Mouse (Mus musculus): ENCODE measurements around the gene Foxr1.
"Not testable (repeated sequence)": the region's sequence is repeated elsewhere in the genome, so short reads cannot be mapped to it uniquely, and the experiment has no call there.

The Foxr1 gene

DNA sequence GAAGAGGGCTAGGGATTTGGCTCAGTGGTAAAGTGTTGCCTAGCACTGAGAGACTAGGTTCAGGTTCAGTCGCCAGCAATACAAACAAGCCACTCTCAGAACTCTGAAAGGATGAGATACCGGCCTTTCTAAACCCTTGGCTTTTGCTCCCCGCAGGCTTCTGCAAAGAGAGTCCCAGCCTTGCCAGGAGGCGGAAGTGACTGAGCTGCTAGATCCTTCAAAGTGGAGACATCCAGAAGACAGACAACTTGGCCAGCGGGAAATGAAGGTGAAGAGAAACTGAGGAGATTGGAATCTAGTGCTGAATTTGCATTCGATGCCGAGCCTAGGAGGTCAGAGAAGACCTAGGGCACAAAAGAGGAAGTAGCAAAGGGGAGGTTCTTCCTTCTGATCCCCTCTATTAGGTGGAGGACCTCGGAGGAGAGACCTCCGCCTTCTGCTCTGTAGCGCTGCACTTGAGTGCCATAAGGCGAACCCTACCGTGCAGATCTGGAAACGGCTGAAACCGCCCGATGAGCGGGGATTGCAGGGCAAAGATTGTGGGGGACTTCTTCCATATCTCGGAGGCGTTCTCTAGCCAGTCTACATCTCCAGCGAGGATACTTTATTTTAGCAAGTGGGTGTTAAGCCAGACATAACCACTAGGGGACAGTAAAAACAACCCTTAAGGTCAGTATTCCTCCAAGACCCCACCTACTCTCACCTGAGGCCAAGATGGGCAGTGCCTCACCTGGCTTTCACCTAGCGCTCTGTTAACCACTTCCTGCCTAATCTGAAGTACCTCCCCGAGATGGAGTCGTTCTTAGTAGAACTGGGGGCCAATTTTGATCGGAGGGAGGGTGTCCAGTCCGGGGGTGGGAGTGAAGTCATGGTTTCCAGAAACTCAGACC lies 36.6 kb upstream of the Foxr1 start:
- DNase-seq (ENCODE audit: low spot score): no peak

DNA sequence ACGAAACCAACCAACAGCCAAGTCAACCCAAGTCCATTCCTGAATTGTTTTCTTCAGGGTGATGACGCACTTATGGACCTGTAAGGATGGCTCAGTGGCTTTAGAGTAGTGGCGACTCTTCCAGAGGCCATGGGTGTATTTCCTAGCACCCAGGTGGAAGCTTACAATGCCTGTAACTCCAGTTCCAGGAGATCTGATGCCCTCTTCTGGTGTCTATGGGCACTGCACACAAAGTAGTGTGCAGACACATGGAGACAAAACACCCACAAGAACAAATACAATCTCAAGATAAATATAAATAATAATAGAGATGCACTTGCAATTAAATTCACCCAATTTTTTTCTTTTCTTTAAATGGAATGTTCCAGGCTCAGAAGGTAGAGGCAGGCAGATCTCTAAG lies 35.0 kb upstream of the Foxr1 start:
- DNase-seq (ENCODE audit: low spot score): no peak

DNA sequence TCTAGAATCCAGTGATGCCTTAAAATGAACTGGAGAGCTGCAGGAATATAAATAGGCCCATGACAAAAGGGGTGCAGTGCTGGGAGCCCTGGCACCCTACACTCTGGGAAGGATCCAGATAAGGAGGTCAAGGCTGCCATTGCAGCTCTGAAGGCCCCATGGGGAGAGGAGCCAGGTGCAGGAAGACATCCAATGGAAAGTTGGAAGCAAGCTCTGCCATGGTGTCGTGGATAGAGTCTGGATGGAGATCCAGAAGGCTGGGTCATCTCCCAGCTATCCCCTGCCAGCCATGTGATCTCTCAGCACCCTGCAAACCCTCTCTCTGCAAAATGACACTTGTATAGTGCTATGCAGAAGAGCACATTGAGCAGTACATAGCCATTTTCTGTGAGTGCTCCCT lies 33.4 kb upstream of the Foxr1 start:
- DNase-seq (ENCODE audit: low spot score): no peak

DNA sequence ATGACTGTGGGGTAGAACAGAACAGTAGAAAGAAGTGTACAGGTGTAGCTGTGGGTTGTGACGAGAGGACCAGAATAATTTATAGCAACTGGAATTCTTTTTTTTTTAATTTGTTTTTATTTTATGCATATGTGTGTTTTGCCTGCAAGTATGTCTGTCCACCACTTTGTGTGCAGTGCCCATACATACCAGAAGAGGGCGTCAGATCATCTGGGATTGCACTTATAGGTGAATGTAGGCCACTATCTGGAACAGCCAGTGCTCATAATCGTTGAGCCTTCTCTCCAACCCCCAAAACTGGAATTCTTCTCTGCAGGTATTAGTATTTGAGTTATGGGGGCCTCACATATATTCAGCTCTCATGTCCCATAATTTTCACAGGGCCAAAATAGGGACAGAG lies 32.2 kb upstream of the Foxr1 start:
- no peak for DNase-seq (ENCODE audit: low spot score)

DNA sequence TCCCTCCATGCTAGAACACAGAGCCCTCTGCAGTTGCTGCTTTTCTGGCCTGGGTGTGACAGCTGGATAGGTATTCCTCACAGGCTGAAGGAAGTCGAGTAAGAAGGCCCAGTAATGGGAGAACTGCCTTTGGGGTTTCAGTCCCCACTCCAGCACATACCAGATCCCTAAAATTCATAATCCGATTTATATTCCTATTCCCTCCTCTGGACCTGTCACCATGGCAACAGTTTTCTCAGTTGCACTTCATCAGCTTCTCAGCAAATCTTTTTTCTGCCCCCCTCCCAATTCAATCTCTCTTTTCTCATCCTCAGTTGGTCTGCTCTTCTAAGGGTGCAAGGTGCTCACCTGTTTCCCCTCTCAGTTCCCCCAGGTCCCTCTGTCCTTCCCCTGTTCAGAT lies 27.9 kb upstream of the Foxr1 start:
- no peak for DNase-seq (ENCODE audit: low spot score)

DNA sequence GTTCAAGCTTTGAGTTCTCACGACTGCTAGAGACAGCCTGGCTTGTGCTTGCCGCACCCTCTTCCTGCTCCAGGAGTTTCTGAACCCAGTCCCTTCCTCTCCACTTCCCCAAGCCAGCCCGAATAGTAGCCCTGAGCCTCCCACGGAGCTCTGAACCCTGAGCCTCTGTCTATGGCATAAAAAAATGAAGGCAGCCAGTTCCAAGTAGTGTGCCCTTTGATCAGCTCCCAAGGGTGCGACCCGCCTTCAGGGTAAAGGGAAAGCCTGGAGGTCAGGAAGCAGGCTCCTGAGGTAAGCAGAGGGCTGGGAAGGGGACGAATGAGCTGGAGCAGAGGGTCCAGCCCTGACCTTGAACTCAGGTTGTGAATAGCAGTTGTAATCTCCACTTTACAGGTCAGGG lies 27.3 kb upstream of the Foxr1 start:
- DNase-seq (ENCODE audit: low spot score): no peak

DNA sequence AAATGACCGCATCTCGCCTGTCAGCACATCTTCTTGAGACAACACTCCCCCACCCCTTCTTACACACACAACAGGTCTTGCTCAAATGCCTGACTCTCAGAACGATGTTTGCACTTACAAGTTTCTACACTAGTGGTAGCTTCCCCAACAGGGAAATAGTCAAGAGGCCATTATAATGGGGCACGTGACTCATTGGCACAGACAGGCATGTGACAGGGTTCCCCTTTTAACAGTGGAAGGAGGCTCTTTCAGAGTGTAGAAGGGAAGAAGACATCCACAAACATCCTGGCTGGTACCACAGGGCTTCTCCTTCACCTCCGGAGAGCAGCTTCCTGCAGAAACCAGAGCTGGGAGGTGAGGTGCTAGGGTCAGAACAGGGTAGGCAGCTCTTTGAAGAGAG lies 21.0 kb upstream of the Foxr1 start:
- DNase-seq (ENCODE audit: low spot score): no peak

DNA sequence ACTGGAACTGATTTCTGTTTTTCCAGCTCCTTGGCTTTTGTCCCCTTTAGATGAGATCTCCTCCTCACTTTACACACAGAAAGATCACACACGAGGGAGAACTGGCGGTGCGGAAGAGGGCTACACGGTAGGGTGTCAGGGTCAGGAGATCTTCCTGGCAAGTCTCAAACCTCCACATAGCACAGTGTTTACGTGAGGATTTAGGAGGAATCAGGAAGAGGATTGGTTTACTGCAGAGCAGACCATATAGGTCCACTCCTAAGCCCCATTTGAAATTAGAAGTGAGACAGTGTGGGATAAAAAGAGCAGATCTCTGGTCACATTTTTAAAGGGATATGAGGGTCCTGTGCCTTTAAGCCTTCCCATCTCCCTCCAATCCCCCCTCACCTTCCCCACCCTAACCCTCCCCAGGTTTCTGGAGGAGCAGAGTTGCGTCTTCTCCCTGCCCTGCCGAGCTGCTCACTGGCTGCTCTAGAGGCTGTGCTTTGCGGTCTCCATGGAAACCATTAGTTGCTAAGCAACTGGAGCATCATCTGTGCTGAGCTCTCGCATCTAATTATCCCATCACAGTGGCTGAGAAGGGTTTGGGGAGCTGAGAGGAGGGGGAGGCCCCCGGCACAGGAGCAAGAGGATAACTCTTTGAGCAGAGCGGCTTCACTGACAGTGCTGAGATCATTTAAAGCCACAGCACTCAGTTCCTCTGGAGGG lies 16.3 kb upstream of the Foxr1 start:
- DNase-seq (ENCODE audit: low spot score): no peak

DNA sequence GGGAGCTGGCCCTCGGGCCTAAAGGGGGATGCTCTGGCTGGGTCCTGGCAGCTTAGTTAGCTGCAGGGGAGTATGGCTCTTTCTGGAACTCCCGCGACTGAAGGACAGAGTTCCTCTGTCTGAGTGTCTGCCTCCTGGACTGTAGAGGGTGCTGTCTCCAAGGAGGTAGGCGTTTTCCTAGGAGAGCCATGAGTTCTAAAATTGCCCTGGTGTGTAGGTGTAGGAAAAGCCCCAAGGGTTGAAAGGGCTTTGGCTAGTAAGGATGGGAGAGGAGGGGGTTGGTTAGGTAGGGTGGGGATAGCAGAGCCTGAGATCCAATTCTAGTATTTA lies 13.9 kb upstream of the Foxr1 start, which contains the start of gene Upk2:
Upk2 (minus strand) TSS at position 86 of the 330 bp plus-strand sequence.
- DNase-seq (ENCODE audit: low spot score): no peak

DNA sequence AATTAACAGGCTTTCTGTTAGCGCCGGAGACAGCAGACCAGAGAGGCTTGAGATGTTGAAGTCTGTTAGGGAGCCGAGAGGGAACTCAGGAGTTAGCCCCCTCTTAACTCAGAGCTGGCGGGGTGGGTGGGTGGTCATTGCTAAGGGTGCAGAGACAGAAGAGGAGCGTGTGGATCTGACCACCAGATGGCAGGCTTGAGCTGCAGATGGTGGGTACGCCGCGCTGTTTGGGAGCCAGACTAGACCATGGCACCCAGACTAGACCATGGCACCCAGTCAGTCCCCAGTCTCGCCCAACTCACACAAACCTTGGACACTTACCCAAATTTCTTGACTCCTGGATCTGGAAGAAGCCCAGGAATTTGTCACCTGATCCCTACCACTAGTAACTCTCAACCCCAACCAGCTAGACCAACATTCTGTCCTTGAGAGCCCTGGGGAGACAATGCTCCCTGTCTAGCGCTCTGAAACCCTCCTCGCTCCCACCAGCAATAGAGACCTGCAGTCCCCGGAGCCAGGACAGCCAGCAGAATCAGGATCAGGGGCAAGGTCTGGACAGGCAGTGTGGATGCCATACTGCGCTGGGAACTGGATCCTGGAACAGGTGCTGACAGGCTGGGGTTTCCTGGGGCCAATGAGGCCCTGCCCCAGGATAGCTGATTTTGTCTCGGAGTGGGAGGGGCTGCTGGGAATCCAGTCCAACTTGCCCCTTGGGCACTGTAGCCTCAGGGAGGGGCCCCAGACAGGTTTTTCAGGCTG lies 13.4 kb upstream of the Foxr1 start:
- peak; percentile 62 for DNase-seq (ENCODE audit: low spot score)

DNA sequence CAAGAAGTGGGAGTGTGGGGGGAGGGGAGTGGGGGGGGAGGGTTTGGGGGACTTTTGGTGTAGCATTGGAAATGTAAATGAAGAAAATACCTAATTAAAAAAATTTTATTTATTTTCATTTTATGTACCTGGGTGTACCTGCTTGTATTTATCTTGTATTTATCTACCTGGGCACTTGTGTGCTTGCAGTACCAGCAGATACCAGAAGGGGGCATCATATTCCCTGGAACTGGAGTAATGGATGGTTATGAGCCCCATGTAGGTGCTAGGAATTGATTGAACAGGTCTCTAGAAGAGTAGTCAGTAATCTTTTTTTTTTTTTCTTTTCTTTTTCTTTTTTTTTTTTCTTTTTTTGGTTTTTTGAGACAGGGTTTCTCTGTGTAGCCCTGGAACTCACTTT lies 9.5 kb upstream of the Foxr1 start:
- no peak for DNase-seq (ENCODE audit: low spot score)

DNA sequence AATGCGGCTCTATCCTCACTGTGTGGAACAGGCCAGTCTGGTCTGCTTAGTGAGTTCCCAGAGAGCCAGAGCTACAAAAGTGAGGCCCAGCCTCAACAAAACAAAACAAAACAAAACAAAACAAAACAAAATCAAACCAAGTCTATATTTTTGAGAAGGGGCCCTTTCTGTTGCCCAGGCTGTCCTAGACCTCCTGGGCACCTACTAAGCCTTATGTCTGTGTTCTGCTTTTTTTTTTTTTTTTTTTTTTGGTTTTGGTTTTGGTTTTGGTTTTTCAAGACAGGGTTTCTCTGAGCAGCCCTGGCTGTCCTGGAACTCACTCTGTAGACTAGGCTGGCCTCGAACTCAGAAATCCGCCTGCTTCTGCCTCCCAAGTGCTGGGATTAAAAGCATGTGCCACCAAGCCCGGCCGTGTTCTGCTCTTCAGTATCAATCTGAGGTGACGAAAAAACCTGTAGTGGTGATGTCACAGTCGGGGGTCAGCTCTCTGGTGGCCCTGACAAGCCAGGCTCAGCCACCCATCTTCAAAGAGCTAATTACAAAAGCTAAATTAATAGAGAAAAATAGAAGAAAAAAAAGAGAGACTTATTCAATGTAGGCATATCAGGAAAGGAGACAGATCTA lies 3.6 kb upstream of the Foxr1 start:
- DNase-seq (ENCODE audit: low spot score): not testable (repeated sequence)

DNA sequence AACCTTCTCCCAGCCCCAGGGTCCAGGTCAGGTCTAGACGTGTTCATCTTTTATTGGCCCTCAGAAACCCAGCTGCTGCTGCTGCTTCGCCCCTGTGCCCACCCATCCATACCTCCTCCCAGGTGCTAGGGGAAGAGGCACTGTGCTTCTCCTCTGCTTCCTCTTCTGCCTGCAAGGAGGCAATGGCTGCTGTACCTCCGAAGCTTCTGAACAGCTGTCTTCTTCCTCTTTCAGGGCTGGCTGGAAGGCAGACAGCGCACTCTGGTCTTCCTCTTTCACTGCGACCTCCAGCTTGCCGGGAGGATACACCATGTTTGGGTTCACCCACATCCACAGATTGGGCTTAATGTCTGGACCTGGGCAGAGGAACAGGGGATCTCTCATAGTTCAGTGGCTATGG lies 5.2 kb downstream of the Foxr1 start:
- no peak for DNase-seq (ENCODE audit: low spot score)

DNA sequence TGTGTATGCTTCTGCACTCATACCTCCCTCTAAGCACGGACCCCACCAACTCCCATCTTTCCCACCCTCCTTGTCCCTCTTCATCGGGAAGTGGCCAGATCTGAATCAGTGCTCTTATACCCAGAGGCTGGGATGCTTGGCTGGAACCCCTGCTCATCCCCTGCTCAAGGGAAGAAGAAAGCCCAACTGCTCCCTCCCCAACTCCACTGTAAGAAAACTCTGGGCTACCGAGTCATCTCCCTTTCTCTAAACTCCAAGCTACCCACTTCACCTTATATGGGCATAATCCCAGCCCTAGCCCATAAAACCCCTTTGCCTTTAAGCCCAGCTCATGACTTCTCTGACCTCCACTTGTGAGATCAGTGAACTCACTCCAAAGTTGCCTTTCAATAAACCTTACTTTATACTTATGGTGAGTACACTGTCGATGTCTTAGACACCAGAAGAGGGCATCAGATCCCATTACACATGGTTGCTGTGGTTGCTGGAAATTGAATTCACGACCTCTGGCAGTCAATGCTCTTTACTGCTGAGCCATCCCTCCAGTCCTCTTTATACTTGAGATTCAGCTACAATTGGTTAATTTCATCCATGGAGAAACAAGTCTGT lies 8.3 kb downstream of the Foxr1 start:
- DNase-seq (ENCODE audit: low spot score): no peak

DNA sequence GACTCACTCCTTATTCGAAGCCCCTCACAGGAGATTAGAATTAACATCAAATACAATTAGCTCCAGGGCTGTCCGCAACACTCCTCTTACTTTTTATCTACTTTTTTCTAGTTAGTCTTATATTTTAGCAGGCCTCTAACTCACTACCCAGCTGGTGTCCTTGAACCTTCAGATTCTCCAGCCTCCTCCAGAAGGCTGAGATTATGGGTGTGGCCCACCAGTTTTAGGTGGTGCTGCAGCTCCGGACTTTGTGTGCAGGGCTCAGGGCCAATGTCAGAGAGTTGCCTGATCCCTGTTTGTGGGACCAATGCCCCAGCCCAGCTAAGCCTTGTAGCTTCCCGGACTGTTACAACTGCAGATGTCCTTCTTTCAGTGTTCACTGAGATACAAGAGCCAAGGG lies 17.4 kb downstream of the Foxr1 start:
- DNase-seq (ENCODE audit: low spot score): no peak

DNA sequence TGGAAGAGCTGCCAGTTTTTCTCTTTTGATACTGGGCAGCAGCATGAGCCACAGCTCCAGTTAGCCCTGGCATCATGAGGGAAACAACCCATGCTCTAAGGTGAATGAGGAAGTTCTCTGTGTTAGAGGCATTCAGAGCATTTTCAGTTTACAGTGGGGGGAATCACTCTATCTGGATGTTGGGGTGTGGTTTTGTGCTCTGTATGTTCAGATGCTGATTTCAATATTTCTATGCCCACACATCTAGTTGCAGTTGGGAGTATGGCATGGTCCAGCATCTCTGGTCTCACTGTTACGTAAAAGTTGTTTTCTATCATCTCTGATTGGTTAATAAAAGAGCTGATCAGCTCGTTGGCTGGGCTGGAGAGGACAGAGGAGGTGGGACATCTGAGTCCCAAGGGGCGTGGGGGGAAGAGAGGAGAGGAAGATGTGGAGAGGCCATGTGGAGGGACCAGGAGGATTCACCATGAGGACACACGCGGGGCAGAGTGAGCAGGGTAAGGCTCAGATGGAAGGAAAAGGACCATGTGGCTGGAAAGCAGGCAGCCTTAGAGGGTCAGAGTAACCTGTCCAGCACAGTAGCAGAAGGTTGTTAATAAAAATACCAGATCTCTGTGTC lies 20.5 kb downstream of the Foxr1 start:
- DNase-seq (ENCODE audit: low spot score): no peak

DNA sequence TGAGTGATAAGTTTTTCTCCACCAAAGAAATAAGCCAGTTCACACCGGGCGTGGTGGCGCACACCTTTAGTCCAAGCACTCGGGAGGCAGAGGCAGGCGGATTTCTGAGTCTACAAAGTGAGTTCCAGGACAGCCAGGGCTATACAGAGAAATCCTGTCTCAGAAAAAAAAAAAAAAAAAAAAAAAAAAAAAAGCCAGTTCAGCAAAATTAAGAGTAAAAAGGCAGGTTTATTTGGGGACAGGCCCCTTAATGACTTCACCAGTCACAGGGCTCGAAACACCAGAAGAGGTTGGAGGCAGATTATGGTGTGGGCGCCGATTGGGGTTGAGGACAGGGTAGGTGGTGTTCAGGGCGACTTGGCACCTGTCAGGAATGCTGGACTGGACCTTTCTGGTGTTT lies 21.2 kb downstream of the Foxr1 start:
- not testable (repeated sequence) for DNase-seq (ENCODE audit: low spot score)

DNA sequence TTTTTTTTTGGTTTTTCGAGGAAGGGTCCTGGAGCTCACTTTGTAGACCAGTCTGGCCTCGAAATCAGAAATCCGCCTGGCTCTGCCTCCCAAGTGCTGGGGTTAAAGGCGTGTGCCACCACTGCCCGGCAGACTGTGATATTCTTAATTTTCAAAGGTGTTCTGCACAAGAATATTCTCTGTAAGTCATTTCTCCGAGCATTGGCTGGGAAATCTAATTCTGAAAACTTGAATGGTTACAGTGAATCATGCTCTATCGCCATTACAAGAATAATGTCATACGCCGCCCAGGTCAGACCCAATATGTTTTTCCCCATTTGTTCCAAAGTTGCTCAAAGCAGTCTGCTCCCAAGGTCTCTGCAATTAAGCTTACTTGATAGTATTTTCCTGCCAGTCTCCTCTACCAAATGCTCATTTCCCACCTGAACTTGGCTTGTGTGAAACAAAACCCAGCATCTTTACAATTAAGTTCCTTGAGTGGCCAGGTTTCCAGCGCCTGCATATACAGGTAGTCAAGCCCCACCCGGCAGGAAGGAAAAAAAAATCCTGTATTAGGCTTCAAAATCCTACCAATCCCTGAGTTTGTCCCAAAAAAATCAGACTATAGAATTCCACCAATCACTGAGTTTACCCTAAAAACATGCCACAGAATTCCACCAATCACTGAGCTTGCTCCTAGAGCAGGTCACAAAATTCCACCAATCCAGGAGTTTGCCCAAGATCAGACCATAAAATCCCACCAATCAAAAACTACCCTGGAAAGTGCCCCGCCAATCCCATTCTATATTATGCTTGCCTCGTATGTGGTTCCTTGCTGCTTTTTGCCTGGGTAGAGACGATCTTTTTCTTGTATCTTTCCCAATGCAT lies 22.2 kb downstream of the Foxr1 start, which contains the start of gene Ccdc84:
Ccdc84 (minus strand) TSS at position 51 of the 867 bp plus-strand sequence.
- no peak for DNase-seq (ENCODE audit: low spot score)

DNA sequence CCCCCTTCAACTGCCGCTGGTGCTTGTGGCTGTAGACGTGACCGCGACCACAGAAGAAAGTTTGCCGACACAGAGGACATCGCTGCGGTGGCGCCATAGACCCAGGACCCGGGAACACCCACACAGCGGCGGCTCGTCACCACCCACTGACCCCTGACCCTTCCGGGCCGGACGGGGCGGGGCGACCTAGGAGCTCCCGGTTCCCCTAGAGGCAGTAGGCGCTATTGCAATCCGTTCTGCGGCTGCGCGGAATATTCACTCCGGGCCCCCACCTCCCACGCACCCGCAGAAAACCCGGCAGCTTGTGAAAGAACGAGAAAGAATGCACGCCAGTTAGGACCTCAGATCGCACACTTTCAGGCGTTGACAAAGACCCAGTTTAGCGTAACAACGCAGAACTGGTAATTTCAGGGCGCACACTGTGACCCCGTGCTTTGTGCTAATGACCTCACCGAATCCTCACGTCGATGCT lies 23.0 kb downstream of the Foxr1 start:
- peak; percentile 89 for DNase-seq (ENCODE audit: low spot score)

DNA sequence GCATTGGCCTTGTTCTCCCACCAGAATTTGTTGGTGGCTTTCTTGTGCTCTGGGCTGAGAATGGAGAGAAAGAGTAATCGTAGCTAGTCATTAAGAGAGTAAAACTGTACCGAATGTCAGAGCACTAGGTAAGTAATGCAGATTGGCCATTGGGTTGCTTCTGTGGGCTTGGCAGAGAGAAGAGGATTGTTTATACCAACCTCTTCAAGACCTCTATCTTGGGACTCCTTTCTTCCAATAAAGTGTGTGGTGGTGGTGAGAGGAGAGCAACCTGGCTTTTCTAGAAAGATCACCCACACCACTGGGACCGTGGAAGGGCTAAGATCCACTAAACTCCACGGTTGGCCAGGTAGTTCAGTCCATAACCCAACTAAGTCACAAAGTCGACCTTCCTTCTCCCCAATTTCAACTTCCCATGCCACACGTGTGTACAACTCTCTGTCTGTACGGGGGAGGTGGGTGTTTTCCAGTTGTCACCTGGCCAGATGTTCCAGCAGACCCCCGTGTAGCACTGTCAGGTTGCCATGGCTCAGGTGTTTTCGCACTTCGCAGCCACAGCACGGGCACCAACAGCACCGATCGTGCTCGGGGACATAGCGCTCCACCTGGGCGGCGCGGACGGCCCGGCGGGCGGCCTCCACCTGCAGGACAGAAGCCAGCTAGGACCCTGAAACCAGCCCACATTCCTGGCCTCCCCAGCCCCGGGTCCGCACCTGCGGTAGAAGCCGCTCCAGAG lies 23.6 kb downstream of the Foxr1 start:
- no peak for DNase-seq (ENCODE audit: low spot score)

All from spleen, adult 12 weeks (tissue).